Mouse (Mus musculus): ENCODE measurements at regions not wholly inside any gene's neighbourhood (a gene's known extent, or its start where the extent isn't known, plus 50 kb on each side); places are given as distances from the start of the nearest gene placed in this dataset.
A peak's percentile ranks its signal among the peaks of the same experiment; 100 is the strongest.

- peak; percentile 62 to 83 for DNase-seq (ENCODE audit: low spot score in 2 of 2)
These were observed 62.1 kb downstream of the 4933412E24Rik start for GRCm38 (mm10) chr15:59954345-59954744.

DNA sequence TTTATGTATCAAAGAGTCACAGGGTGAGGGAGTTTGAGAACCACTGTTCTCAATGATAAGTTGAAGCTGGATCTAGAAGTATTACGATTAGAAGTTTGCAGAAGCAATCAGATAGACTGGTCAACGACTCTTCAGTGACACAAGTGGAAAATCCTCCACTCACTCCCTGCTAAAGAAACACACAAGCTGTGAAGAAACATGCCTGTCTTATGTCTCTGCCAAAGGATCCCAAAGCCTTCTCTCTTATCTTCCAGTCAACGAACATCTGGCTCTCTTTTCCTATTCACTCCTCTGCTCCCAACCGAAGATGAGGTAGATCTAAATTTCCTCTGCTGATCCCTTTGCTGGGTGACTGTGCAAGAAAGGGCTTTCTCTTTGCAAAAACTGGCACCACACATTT, 62.6 kb downstream of the 4933412E24Rik start:
- intact Hi-C loops (cut with DNase I): no loop called here
- no peak for DNase-seq (ENCODE audit: low spot score in 2 of 2)

More at GRCm38 (mm10) chr15:59954345-59954744, 62.1 kb downstream of the 4933412E24Rik start:
- intact Hi-C loops (cut with DNase I): no loop called here

- intact Hi-C loops (cut with DNase I): no loop called here
- no peak for DNase-seq (ENCODE audit: low spot score in 2 of 2)
These were observed 65.7 kb downstream of the 4933412E24Rik start for GRCm38 (mm10) chr15:59950617-59951216.

DNA sequence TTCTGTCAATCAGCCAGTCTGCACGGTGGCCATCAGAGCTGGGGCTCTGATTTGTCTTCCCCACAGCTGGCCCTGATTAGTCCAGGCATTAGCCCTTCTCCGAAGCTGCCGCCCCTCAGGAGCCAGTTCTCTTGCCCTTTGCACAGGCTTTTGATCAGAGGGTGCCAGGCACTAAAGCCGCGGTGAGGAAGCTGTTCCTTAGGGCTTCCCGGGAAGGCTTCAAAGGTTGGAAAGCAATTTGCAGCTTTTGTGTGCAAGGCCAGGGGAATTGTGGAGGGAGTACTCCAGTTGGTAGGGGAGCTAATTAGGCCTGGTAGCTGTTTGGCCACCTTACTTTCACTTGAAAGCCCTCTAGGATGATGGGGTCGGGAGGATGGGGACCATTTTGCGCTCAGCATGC, 71.2 kb downstream of the 4933412E24Rik start:
- intact Hi-C loops (cut with DNase I): no loop called here

GRCm38 (mm10) chr15:59936486-59936885, 79.9 kb downstream of the 4933412E24Rik start:
- DNase-seq (ENCODE audit: low spot score in 2 of 2): peak; percentile 22 to 27

More for the DNA sequence above, 71.2 kb downstream of the 4933412E24Rik start:
- DNase-seq (ENCODE audit: low spot score in 2 of 2): no peak

GRCm38 (mm10) chr15:59913860-59914259, 102.6 kb downstream of the 4933412E24Rik start:
- DNase-seq (ENCODE audit: low spot score in 2 of 2): no peak
- intact Hi-C loops (cut with DNase I): no loop called here

More at GRCm38 (mm10) chr15:59936486-59936885, 79.9 kb downstream of the 4933412E24Rik start:
- intact Hi-C loops (cut with DNase I): no loop called here

DNA sequence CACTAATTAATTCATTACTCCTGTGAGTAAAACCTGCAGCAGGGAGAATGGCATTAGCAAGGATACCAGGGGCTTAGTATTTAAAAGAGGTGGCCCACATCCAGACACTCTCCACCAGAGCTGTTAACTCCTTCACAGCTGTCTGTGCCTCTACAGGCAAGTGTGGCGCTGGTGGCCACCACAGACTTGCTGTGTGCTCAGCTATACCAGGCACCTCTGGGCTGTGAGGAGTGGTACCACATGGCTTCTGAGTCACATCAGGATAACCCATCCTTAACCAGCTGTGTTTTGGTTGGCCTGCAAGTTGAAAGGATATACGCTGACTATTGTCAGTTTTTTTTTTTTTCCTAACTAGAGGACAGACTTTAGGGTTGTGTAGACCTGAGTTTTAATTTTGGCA, 108.1 kb downstream of the 4933412E24Rik start:
- intact Hi-C loops (cut with DNase I): loop anchor here (10.0 kb wide), 2 partner anchors 187 to 917 kb away; no protein-coding TSS in a partner anchor
- no peak for DNase-seq (ENCODE audit: low spot score in 2 of 2)

GRCm38 (mm10) chr15:59905832-59906797, 110.3 kb downstream of the 4933412E24Rik start:
- intact Hi-C loops (cut with DNase I): loop anchor here (10.0 kb wide), 2 partner anchors 189 to 919 kb away; no protein-coding TSS in a partner anchor
- DNase-seq (ENCODE audit: low spot score in 2 of 2): peak in 1 of 2 experiments; percentile 22

DNA sequence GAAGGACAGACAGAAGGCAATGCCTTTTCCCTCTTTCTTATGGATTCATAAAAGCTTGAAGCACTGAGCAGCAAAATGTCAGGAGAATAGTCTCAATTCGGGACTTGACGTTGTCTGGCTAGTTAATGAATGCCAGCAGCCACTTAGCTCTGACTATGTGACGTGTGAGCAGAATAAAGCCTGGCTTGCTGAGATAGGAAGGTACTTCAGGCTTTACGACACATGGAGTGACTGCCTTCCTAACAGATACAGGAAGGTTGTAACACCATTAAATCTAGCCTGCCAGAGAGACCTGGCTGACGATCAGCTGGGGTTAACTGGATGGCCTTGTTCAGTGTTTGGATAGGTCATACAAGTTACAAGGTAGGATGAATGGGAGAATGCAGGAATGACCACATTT, 111.7 kb downstream of the 4933412E24Rik start:
- intact Hi-C loops (cut with DNase I): loop anchor here (10.0 kb wide), 2 partner anchors 190 to 920 kb away; no protein-coding TSS in a partner anchor
- DNase-seq (ENCODE audit: low spot score in 2 of 2): no peak

DNA sequence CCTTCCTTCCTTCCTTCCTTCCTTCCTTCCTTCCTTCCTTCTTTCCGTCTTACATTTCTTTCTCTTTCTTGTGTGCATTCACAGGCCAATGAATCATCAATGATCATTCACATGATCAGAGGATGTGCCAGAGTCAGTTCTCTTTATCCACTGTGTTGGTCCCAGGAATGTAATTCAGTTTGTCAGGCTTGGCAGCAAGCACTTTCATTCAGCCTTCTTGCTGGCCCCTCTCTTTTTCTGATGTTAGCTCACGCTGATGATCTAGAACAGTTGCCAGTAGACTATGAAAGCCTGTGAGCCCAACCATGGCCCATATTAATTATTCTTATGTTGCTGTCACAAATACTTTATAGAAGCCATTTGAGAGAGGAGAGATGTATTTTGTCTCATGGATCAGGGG, 127.4 kb downstream of the 4933412E24Rik start:
- intact Hi-C loops (cut with DNase I): no loop called here
- no peak for DNase-seq (ENCODE audit: low spot score in 2 of 2)

- intact Hi-C loops (cut with DNase I): no loop called here
- no peak for DNase-seq (ENCODE audit: low spot score in 2 of 2)
These were observed 128.3 kb downstream of the 4933412E24Rik start for GRCm38 (mm10) chr15:59888131-59888459.

DNA sequence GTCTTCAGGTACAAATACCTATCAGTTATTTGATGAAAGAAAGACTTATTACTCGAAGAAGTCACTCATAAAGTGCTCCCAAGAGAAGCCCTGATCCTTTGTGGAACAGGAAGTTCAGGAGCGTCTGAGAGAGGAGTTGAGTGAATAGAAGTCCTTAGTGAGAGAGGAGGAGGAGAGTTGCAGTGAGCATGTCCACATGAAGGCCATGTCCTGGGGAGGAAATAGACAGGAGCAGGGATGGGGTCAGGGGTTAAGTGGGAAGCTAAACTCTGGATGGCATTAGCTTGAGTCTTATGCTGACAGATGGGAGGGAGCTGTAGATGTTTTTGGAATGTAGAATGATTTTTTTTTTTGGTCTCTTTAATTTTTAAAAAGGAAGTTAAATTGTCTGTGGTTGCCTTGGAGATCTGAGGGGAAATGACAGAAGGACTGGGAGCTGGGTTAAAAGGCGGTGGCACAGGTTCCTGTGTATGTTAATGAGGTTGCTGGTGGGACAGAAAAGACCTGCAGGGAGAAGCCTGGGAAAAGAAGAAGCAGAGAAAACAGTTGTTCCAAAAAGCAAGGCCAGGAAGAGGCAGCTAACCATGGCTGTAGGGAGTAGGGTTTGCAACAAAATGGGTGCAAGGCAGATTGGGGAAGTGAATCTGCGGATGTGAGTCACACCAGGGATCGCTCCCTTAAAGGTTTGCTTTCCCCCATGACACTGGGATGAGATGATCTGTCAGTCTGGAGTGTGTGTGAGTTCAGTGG, 128.9 kb downstream of the 4933412E24Rik start:
- no peak for DNase-seq (ENCODE audit: low spot score in 2 of 2)
- intact Hi-C loops (cut with DNase I): no loop called here

DNA sequence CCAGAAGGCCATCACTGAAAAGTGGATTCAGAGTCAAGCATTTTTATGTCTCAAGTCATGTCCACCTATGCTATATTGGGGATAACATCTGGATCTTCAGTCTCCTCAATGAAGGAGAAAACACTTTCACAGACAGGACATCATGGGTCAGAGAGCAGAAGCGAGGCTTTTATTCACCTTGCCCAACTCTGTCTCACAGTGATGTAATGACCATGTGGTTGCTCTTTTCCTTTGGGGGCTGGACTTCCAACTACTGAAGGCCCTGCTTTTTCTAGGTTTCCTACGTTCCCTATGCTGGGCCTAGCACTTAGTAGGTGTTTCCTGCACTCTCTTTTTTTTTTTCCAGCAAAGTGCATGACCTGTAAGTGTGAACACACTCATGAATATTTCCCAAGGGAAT, 130.4 kb downstream of the 4933412E24Rik start:
- intact Hi-C loops (cut with DNase I): no loop called here

DNA sequence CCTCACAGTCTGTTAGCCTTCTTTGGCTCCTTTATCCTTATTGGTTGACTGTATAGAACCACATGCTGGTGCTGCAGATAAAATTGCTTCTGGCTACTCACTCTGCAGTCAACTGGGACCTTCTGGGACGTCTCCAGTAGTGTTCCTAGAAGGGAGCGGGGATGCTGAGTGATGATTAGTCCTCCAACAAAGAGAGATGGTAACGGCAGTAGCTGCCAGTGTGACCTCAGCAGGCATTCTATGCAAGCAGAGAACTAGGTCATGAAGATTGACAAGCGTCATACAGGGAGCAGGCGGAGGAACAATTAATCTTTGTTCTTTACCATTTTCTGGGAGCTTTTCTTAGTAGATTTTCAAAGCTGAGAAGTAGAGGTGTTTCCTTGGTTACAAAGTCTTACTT, 134.0 kb downstream of the 4933412E24Rik start:
- intact Hi-C loops (cut with DNase I): no loop called here
- DNase-seq (ENCODE audit: low spot score in 2 of 2): no peak

More for the DNA sequence above, 130.4 kb downstream of the 4933412E24Rik start:
- no peak for DNase-seq (ENCODE audit: low spot score in 2 of 2)

DNA sequence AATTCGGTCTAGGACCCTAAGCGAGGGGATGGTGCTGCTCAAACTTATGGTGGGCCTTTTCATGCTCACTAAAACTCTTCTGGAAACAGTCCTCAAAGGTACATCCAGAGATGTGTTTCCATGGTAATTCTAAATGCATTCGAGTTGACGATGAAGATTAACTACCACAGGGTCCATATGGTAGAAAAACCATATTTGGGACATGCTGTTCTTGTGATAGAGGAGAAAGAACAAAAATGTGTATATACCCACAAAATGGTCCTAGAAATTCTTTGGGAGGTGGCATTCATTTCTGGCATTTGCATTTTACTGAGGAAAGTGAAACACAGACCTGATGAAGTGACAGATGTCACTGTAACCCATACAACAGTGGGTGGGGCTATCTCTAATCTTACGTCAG, 136.0 kb downstream of the 4933412E24Rik start:
- peak in 1 of 2 experiments; percentile 26 for DNase-seq (ENCODE audit: low spot score in 2 of 2)
- intact Hi-C loops (cut with DNase I): no loop called here

DNA sequence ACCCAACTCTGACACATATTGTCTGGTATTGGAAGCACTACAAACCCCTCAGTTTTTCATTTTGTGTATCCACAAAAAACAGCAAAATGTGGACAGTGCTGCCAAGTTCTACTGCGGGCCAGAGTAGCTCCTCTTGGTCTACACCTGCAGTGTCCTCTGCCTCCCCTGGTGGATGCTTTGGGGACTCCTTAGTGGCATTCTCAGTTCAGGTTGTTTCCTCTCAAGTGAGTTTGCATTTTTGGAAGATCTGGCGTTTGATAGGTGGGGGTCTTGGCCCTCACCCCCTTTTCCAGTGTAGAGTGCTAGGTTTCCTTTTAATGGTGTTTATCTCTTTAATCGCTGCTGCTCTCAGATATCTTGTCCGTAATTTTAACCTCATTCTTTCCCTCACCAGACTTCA, 137.1 kb downstream of the 4933412E24Rik start:
- intact Hi-C loops (cut with DNase I): loop anchor here (5.0 kb wide), 1 partner anchor 1218 kb away; no protein-coding TSS in a partner anchor
- no peak for DNase-seq (ENCODE audit: low spot score in 2 of 2)

GRCm38 (mm10) chr15:59876279-59876742, 140.1 kb downstream of the 4933412E24Rik start:
- intact Hi-C loops (cut with DNase I): loop anchor here (5.0 kb wide), 1 partner anchor 1221 kb away; no protein-coding TSS in a partner anchor
- peak; percentile 27 to 50 for DNase-seq (ENCODE audit: low spot score in 2 of 2)

DNA sequence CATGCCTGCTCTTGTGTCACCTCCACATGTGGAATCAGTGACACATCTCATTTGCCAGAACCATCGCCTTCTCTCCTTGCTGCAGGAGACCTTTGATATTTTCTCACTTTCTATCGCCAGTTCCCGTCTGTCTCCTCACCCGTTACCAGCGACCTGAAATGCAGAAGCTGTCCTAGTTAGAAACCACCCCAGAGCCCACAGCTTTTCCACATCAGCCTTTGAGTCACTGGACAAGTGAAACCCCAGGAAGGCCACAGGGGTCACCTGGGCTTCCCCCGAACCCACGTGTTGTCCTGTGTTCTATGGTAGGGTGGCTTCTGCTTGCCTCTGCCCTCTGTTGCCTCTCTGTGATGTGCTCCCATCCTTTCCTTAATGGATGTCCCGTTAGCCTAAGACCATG, 149.7 kb downstream of the 4933412E24Rik start:
- intact Hi-C loops (cut with DNase I): loop anchor here (5.0 kb wide), 1 partner anchor 479 kb away; no protein-coding TSS in a partner anchor
- DNase-seq (ENCODE audit: low spot score in 2 of 2): no peak

DNA sequence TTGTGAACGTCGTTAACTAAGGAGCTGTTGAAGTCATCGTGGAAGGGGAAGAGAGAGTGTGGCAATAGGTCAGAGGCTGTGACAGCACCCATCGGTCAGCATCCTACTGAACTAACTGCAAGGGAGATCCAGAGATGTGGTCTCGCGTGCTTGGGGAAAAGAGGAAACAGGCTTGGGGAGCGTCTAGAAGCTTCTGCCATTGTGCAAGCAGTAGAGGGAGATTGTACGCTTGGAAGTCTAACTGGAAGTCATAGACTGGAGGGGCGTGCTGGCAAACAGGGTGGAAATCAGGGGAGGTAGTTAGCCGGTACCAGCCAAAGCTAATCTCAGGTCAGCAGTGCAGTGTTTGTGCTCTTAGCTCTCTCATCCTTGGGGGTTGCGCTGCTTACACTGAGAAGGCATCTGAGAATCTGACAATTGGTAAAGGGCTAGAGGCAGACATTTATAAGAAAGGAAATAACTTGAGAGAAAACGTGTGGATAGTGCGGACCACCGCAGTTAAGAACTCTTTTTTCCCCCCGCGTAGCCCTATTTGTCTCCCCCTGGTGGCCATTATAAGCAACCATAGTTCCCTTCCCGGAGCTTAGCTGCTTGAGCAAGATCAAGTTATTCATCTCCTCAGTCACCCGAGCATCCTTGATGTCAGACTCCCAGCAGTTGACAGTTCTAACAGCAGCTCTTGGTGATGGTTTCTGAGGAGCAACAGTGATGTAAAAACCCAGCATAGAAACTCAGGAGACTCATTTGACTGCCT, 151.5 kb downstream of the 4933412E24Rik start:
- no peak for DNase-seq (ENCODE audit: low spot score in 2 of 2)
- intact Hi-C loops (cut with DNase I): loop anchor here (5.0 kb wide), 1 partner anchor 478 kb away; no protein-coding TSS in a partner anchor
